Mouse (Mus musculus) brain, adult 10 weeks (tissue): ENCODE results near the gene Clint1. TPM values are rescaled to one million over a fixed set of nuclear protein-coding genes. Genes with fewer than 3 reads are reported as not detected.

Source experiments
- polyA plus RNA-seq: library from polyadenylated mRNA; stranded (reverse); fragments of 350-450 nt; fragmentation: Illumina TruSeq; extraction: RNeasy Lipid Tissue Mini Kit (QIAGEN cat#74804); gene quantifications from one replicate; pipeline ENCODE4 v1.2.3, GENCODE M21; 2015; ENCODE audit warnings: low read depth, low replicate concordance

Gene Clint1
- polyA plus RNA-seq: 38.4 TPM

DNA sequence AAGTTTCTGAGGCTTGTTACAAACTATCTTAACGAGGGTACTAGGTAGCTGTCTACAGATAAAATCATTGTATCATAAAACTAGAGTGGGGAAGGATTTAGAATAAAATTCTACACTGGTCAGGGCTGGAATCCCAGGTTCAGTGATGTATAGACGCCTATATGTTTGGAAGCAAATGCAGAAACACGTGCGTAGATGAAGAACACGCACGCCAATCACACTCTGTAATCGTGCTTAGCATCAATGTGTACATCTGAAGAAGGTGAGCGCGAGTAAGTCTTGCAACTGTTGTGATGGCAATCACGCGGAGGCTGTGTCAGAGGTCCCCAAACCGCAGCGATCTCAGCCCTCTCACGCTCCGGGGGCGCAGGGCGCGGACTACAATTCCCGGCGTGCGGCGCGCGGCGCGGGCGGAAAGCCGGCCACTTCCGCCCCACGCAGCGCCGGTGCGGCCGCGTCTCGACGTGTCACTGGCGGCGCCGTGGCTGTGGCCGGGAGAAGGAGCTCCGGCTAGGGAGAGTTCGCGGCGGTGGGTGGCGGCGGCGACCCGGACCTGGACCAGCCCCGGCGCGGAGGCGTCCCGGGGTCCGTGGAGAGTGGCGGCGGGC lies at the start of gene Clint1:
Gene Clint1, plus strand, starts transcription at position 536 of the 608 bp plus-strand sequence.

DNA sequence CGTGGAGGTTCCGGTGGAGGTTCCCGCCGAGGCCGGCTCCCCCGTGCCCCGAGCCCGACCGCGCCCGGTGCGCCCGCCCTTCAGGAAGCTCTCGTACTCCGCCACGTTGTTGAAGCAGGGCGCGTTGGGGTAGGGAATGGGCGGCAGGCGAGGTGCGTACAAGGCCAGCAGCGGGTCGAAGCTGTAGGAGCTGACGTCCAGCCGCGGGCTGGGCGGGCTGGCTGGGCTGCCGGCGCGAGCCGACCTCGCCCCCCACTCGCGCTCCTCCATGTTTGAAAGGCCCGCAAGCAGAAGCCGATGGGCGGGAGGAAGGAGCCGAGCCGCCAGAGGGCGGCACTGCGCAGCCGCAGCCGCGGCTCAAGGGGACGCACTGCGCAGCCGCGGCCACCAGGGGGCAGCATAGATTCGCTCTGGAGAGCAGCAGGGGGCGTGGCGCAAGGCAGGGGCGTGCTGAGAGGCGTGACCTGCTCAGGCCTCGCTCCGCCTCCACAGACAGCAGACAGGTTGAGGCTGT lies 92.8 kb downstream of the Clint1 start, which contains the start of gene Lsm11:
Gene Lsm11, minus strand, starts transcription at position 293 of the 514 bp plus-strand sequence.

DNA sequence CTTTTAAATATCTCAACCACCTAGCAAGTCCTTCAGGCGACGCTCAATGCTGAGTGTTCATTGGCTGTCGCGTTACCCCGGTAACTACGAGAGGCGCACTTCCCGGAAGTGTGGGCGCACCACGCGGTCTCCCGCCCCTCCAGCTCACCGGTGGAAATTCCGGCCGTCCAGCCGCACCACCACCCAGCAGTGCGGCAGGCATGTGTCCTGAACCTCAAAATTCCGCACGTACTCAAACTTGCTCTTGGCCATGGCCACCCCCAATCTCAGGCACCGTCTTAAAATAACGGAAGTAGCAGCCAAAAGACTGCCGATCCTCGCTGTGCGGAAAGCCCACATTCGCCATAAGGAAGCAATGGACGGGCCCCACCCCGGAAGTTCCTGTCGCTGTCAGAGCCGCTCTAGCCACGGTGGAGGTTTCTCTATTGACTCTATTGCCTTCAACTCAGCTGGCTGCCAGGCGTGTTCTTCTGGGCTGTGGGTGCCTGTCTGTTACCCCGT lies 103.3 kb downstream of the Clint1 start, which contains the start of gene Thg1l:
Gene Thg1l, minus strand, starts transcription at position 368 of the 501 bp plus-strand sequence.

Other genes starting within 250 kb of the Clint1 start
- gene Lsm11, start 92.9 kb downstream of the Clint1 start, polyA plus RNA-seq: 11.8 TPM
- gene Thg1l, start 103.4 kb downstream of the Clint1 start, polyA plus RNA-seq: 11.6 TPM
- gene Sox30, start 128.3 kb downstream of the Clint1 start, polyA plus RNA-seq: 0.15 TPM
- 1.5 TPM for gene Gm12166, start 200.3 kb downstream of the Clint1 start, polyA plus RNA-seq
- 8.6 TPM for gene Adam19, start 203.9 kb downstream of the Clint1 start, polyA plus RNA-seq